Mouse (Mus musculus) neural tube, embryonic 13.5 days (tissue): ENCODE data around the gene Mnx1. TPM values are rescaled to one million over a fixed set of nuclear protein-coding genes. Genes with fewer than 3 reads are reported as not detected.

ENCODE experiments used
- polyA plus RNA-seq: library from polyadenylated mRNA; unstranded; fragments of >200 nt; fragmentation: Nextera tagmentation; extraction: Ambion mirVana; gene quantifications from 2 replicates; pipeline ENCODE4 v1.2.1, GENCODE M21; 2015

The Mnx1 gene
- polyA plus RNA-seq, 1 experiment from 2014 or later = 3.0 TPM

Other genes starting within 250 kb of the Mnx1 start
- gene Lmbr1, start 100.1 kb downstream of the Mnx1 start, polyA plus RNA-seq = 27.0 and 27.3 TPM in 2 replicates
- gene Nom1, start 43.8 kb downstream of the Mnx1 start, polyA plus RNA-seq = 16.8 and 22.2 TPM in 2 replicates
- gene Ube3c, start 90.8 kb upstream of the Mnx1 start, polyA plus RNA-seq = 36.2 and 36.7 TPM in 2 replicates